Mouse (Mus musculus) megakaryocyte, embryonic 14.5 days (primary cell): ENCODE data around the gene Pacsin1.

Source experiments
- FLI1 ChIP-seq: IDR thresholded peaks from 2 replicates; pipeline ENCODE4 v1.6.1; 2012; ENCODE audit warnings: low read length, inconsistent platforms, mixed read lengths
- GATA1 ChIP-seq: IDR thresholded peaks from 3 replicates; pipeline ENCODE4 v1.6.1; 2012; ENCODE audit warnings: mixed read lengths, low read length, inconsistent platforms, borderline replicate concordance

DNA sequence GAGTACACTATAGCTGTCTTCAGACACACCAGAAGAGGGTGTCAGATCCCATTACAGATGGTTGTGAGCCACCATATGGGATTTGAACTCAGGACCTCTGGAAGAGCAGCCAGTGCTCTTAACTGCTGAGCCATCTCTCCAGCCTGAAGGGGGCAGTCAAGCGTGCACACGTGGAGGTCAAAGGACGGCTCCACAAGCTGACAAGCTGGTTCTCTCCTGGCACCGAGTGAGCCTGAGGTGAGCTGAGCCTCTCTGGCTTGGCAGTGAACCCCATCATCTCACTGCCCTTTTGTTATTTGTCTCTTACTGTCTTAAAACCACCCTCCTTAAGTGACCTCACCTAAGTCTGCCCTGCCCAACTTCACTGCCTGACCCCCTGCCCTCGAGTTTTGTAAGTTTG lies 27.9 kb upstream of the Pacsin1 start:
- TF ChIP-seq GATA1, result no peak
- TF ChIP-seq FLI1, result no peak
